Mouse (Mus musculus): ENCODE measurements around the gene March5. TPM values are rescaled to one million over a fixed set of nuclear protein-coding genes. Genes with fewer than 3 reads are reported as not detected.
"Not testable (repeated sequence)": the region's sequence is repeated elsewhere in the genome, so short reads cannot be mapped to it uniquely, and the experiment has no call there.

Gene March5
- polyA plus RNA-seq, 1 experiment from 2014 or later: 89.2 TPM

GRCm38 (mm10) chr19:37232598-37232997 is 25.3 kb downstream of the March5 start:
- not testable (repeated sequence) for H3K4me3 ChIP-seq (ENCODE audit: low read depth, low read length); ATAC-seq; H3K4me2 ChIP-seq (ENCODE audit: low read length); H3K27me3 ChIP-seq (ENCODE audit: control insufficient read depth, insufficient read depth, low read depth, low read length); H3K36me3 ChIP-seq (ENCODE audit: control insufficient read depth, insufficient read depth, low read length); H3K27ac ChIP-seq (ENCODE audit: low read length); H3K9ac ChIP-seq (ENCODE audit: low read depth, low read length); H3K9me3 ChIP-seq (replicated peaks; ENCODE audit: control insufficient read depth, low read length, poor library complexity, severe bottlenecking); H3K4me1 ChIP-seq (ENCODE audit: control insufficient read depth, insufficient read depth, low read length)
- 78% methylated on average over 9 of the region's 9 CpGs for WGBS

GRCm38 (mm10) chr19:37233561-37234539 is 26.5 kb downstream of the March5 start:
- no peaks in the 10 kb centered on the region for H3K36me3 ChIP-seq (ENCODE audit: control insufficient read depth, insufficient read depth, low read length)
- WGBS: 4% methylated on average over 63 of the region's 63 CpGs
- peak overlapping the region; percentile 86 for H3K4me2 ChIP-seq (ENCODE audit: low read length)
- ATAC-seq: peak; percentile 80
- peak overlapping the region; percentile 55 for H3K27ac ChIP-seq (ENCODE audit: low read length)
- peak overlapping the region; percentile 65 for H3K9ac ChIP-seq (ENCODE audit: low read depth, low read length)
- no peaks in the 10 kb centered on the region; the same call in 1 of the 2 replicates for H3K27me3 ChIP-seq (ENCODE audit: control insufficient read depth, insufficient read depth, low read depth, low read length)
- H3K9me3 ChIP-seq (replicated peaks; ENCODE audit: control insufficient read depth, low read length, poor library complexity, severe bottlenecking): no peaks in the 10 kb centered on the region
- peaks cover 11% of the 10 kb centered on the region for H3K4me1 ChIP-seq (ENCODE audit: control insufficient read depth, insufficient read depth, low read length)
- H3K4me3 ChIP-seq (ENCODE audit: low read depth, low read length): peak overlapping the region; percentile 51

GRCm38 (mm10) chr19:37235818-37236217 is 28.5 kb downstream of the March5 start:
- no peak overlapping the region for H3K4me3 ChIP-seq (ENCODE audit: low read depth, low read length)
- H3K9ac ChIP-seq (ENCODE audit: low read depth, low read length): no peak overlapping the region
- H3K36me3 ChIP-seq (ENCODE audit: control insufficient read depth, insufficient read depth, low read length): no peaks in the 10 kb centered on the region
- peaks cover 14% of the 10 kb centered on the region for H3K4me1 ChIP-seq (ENCODE audit: control insufficient read depth, insufficient read depth, low read length)
- H3K4me2 ChIP-seq (ENCODE audit: low read length): no peak overlapping the region
- H3K27ac ChIP-seq (ENCODE audit: low read length): no peak overlapping the region
- 59% methylated on average over 8 of the region's 8 CpGs for WGBS
- H3K9me3 ChIP-seq (replicated peaks; ENCODE audit: control insufficient read depth, low read length, poor library complexity, severe bottlenecking): no peaks in the 10 kb centered on the region
- H3K27me3 ChIP-seq (ENCODE audit: control insufficient read depth, insufficient read depth, low read depth, low read length): no peaks in the 10 kb centered on the region; the same call in 1 of the 2 replicates
- ATAC-seq: no peak

DNA sequence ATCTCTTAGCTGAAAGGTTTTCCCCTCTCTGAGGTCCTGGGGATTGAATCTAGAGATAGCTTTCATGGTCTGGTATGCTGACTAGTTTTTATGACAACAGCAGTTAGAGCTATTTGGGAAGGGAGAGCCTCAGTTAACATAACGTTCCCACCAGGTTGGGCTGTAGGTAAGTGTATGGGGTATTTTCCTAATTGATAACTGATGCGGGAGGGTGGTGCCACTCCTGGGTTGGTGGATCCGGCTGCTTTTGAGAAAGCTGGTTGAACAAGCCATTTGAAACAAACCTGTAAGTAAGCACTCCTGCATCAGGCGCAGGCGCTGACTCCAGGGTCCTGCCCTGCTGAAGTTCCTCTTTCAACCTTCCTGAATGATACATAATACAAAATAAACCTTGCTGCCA is 30.0 kb downstream of the March5 start:
- no peak overlapping the region for H3K4me3 ChIP-seq (ENCODE audit: low read depth, low read length)
- no peaks in the 10 kb centered on the region for H3K9me3 ChIP-seq (replicated peaks; ENCODE audit: control insufficient read depth, low read length, poor library complexity, severe bottlenecking)
- H3K9ac ChIP-seq (ENCODE audit: low read depth, low read length): no peak overlapping the region
- peaks cover 14% of the 10 kb centered on the region for H3K4me1 ChIP-seq (ENCODE audit: control insufficient read depth, insufficient read depth, low read length)
- H3K36me3 ChIP-seq (ENCODE audit: control insufficient read depth, insufficient read depth, low read length): no peaks in the 10 kb centered on the region
- H3K4me2 ChIP-seq (ENCODE audit: low read length): no peak overlapping the region
- WGBS: 64% methylated on average over 5 of the region's 5 CpGs
- ATAC-seq: no peak
- no peaks in the 10 kb centered on the region; the same call in 1 of the 2 replicates for H3K27me3 ChIP-seq (ENCODE audit: control insufficient read depth, insufficient read depth, low read depth, low read length)
- no peak overlapping the region for H3K27ac ChIP-seq (ENCODE audit: low read length)

GRCm38 (mm10) chr19:37237712-37238437 is 30.5 kb downstream of the March5 start:
- WGBS: 7% methylated on average over 15 of the region's 15 CpGs
- H3K4me2 ChIP-seq (ENCODE audit: low read length): peak overlapping the region; percentile 42

DNA sequence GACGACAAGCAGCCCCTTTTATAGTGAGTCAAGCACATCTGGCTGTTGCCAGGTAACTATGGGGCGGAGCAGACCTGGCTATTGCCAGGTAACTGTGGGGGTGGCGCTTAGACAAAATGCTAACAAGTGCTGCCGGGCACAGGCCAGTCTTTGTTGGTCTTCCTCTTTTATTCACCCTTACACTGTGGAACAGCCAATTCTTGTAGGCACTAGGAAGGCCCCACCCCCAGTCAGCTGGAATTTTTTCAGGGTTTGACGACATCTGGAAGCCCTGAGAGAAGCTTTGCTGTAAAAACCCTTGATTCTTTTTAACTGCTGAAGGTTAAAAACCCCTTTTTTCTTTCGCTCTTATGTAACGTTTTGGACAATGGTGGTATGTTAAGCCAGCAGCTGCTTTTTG is 31.3 kb downstream of the March5 start:
- H3K27me3 ChIP-seq (ENCODE audit: control insufficient read depth, insufficient read depth, low read depth, low read length): no peaks in the 10 kb centered on the region; the same call in 1 of the 2 replicates
- WGBS: 15% methylated on average over 7 of the region's 7 CpGs
- peaks cover 14% of the 10 kb centered on the region for H3K4me1 ChIP-seq (ENCODE audit: control insufficient read depth, insufficient read depth, low read length)
- H3K4me3 ChIP-seq (ENCODE audit: low read depth, low read length): peak overlapping the region; percentile 4; the same call in 1 of the 2 replicates
- no peak overlapping the region for H3K9ac ChIP-seq (ENCODE audit: low read depth, low read length)
- no peaks in the 10 kb centered on the region for H3K9me3 ChIP-seq (replicated peaks; ENCODE audit: control insufficient read depth, low read length, poor library complexity, severe bottlenecking)
- H3K36me3 ChIP-seq (ENCODE audit: control insufficient read depth, insufficient read depth, low read length): no peaks in the 10 kb centered on the region
- H3K4me2 ChIP-seq (ENCODE audit: low read length): no peak overlapping the region; the same call in none of the 2 replicates
- H3K27ac ChIP-seq (ENCODE audit: low read length): peak overlapping the region; percentile 28; the same call in 1 of the 2 replicates
- peak; percentile 72 for ATAC-seq

More at GRCm38 (mm10) chr19:37237712-37238437, 30.5 kb downstream of the March5 start:
- Histone ChIP-seq H3K4me3 (ENCODE audit: low read depth, low read length) (no peak overlapping the region), H3K9ac (ENCODE audit: low read depth, low read length) (no peak overlapping the region), H3K9me3 (replicated peaks; ENCODE audit: control insufficient read depth, low read length, poor library complexity, severe bottlenecking) (no peaks in the 10 kb centered on the region), H3K27me3 (ENCODE audit: control insufficient read depth, insufficient read depth, low read depth, low read length) (no peaks in the 10 kb centered on the region; the same call in 1 of the 2 replicates), H3K27ac (ENCODE audit: low read length) (no peak overlapping the region), H3K36me3 (ENCODE audit: control insufficient read depth, insufficient read depth, low read length) (no peaks in the 10 kb centered on the region), H3K4me1 (ENCODE audit: control insufficient read depth, insufficient read depth, low read length) (peaks cover 14% of the 10 kb centered on the region)
- peak; percentile 31 for ATAC-seq

DNA sequence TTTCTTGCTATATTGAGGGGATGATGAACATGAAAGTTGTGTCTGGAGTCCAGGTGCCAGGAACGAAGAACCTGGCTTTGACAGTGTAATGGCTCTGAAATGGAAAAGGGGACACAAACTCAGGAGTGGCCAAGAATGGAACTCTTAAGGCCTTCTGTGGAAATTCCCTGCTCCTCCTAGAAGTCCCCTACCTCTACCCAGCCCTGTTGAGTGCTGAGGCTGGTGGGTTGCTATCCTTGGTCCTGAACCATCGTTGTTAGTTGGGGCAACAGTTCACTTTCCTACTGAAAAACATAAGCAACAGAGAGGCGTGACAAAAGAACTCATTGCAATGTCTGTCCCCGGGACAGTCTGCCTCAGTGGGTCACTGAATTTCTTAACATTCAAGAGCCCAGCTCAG is 31.8 kb downstream of the March5 start:
- Histone ChIP-seq H3K4me2 (ENCODE audit: low read length) (no peak overlapping the region; the same call in 1 of the 2 replicates), H3K36me3 (ENCODE audit: control insufficient read depth, insufficient read depth, low read length) (no peaks in the 10 kb centered on the region), H3K4me1 (ENCODE audit: control insufficient read depth, insufficient read depth, low read length) (peaks cover 14% of the 10 kb centered on the region), H3K27me3 (ENCODE audit: control insufficient read depth, insufficient read depth, low read depth, low read length) (no peaks in the 10 kb centered on the region; the same call in 1 of the 2 replicates), H3K4me3 (ENCODE audit: low read depth, low read length) (no peak overlapping the region; the same call in 1 of the 2 replicates), H3K9ac (ENCODE audit: low read depth, low read length) (no peak overlapping the region), H3K9me3 (replicated peaks; ENCODE audit: control insufficient read depth, low read length, poor library complexity, severe bottlenecking) (no peaks in the 10 kb centered on the region), H3K27ac (ENCODE audit: low read length) (peak overlapping the region; percentile 28; the same call in 1 of the 2 replicates)
- WGBS: 37% methylated on average over 4 of the region's 4 CpGs
- no peak for ATAC-seq

DNA sequence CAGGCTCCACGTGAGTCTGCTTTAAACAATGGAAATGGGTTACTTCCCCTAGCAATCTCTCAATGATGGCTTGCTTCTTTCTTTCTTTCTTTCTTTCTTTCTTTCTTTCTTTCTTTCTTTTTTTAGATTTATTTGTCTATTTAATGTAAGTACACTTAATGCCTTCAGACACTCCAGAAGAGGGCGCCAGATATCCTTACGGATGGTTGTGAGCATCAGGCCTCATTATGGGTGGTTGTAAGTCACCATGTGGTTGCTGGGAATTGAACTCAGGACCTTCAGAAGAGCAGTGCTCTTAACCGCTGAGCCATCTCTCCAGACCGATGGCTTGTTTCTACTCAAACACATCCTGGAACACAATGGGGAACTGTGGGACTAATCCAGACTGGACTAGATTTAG is 33.9 kb downstream of the March5 start:
- WGBS: 70% methylated on average over 5 of the region's 5 CpGs
- no peaks in the 10 kb centered on the region; the same call in 1 of the 2 replicates for H3K27me3 ChIP-seq (ENCODE audit: control insufficient read depth, insufficient read depth, low read depth, low read length)
- ATAC-seq: no peak
- H3K27ac ChIP-seq (ENCODE audit: low read length): no peak overlapping the region
- H3K9me3 ChIP-seq (replicated peaks; ENCODE audit: control insufficient read depth, low read length, poor library complexity, severe bottlenecking): no peaks in the 10 kb centered on the region
- no peak overlapping the region for H3K4me3 ChIP-seq (ENCODE audit: low read depth, low read length)
- H3K9ac ChIP-seq (ENCODE audit: low read depth, low read length): no peak overlapping the region
- no peaks in the 10 kb centered on the region for H3K36me3 ChIP-seq (ENCODE audit: control insufficient read depth, insufficient read depth, low read length)
- H3K4me1 ChIP-seq (ENCODE audit: control insufficient read depth, insufficient read depth, low read length): peaks cover 14% of the 10 kb centered on the region
- H3K4me2 ChIP-seq (ENCODE audit: low read length): no peak overlapping the region
